Mouse (Mus musculus) megakaryocyte, embryonic 14.5 days (primary cell): ENCODE data around the gene Kif26b.

Source experiments
- FLI1 ChIP-seq: IDR thresholded peaks from 2 replicates; pipeline ENCODE4 v1.6.1; 2012; ENCODE audit warnings: low read length, inconsistent platforms, mixed read lengths
- GATA1 ChIP-seq: IDR thresholded peaks from 3 replicates; pipeline ENCODE4 v1.6.1; 2012; ENCODE audit warnings: mixed read lengths, low read length, inconsistent platforms, borderline replicate concordance

DNA sequence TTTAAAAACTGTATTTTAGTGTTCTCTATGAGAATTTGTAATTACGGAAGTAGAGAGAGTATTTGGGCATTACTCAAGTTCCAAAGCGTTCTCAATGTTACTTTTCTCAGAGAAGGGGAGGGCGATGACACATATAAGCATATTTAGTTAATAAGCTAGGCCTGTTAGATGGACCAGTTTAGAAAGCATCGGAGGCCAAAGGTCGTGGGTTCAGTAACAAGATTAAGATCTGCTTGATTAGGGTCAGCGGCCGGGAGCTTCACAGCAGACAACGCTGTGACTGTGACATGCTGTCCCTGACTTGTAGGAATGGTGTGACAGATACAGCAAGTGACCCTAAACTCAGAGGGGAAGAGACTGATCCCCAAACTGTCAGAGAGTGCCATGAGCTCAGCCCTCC is 174.6 kb downstream of the Kif26b start:
- no peak for TF ChIP-seq GATA1
- TF ChIP-seq FLI1, result no peak
